Mouse (Mus musculus) liver, adult 2 months (tissue): ENCODE data around the gene Lgsn. TPM values are rescaled to one million over a fixed set of nuclear protein-coding genes. Genes with fewer than 3 reads are reported as not detected.

ENCODE experiments used
- DNase-seq: peaks from one replicate; pipeline ENCODE4 v3.0.0-alpha.2; 2011; ENCODE audit warnings: low read depth, low spot score; ENCODE audit errors: extremely low read depth
- H3K27ac ChIP-seq: fragments of 200-500 bp; replicated peaks from 2 replicates; pipeline ENCODE4 v1.5.1; 2012; ENCODE audit warnings: low read depth, mild to moderate bottlenecking, control low read depth, inconsistent platforms, low read length; ENCODE audit not compliant: insufficient read depth
- H3K27me3 ChIP-seq: fragments of 200-500 bp; 2 replicates; pipeline ENCODE4 v1.6.1; 2012; ENCODE audit warnings: mild to moderate bottlenecking, moderate library complexity, low read length, inconsistent platforms; ENCODE audit not compliant: control insufficient read depth, insufficient read depth
- H3K36me3 ChIP-seq: fragments of 200-500 bp; 2 replicates; pipeline ENCODE4 v1.6.1; 2012; ENCODE audit warnings: low read length, inconsistent platforms; ENCODE audit not compliant: control insufficient read depth, insufficient read depth
- H3K4me1 ChIP-seq: fragments of 200-500 bp; 2 replicates; pipeline ENCODE4 v1.6.1; 2011; ENCODE audit warnings: low read length; ENCODE audit not compliant: control insufficient read depth, insufficient read depth
- H3K4me3 ChIP-seq: fragments of 200-500 bp; 2 replicates; pipeline ENCODE4 v1.5.1; 2011; ENCODE audit warnings: low read depth, mild to moderate bottlenecking, control low read depth, low read length, moderate library complexity; ENCODE audit not compliant: insufficient read depth
- H3K79me2 ChIP-seq: fragments of 200-500 bp; 2 replicates; pipeline ENCODE4 v1.6.1; 2012; ENCODE audit warnings: inconsistent platforms, mild to moderate bottlenecking, low read length, moderate library complexity; ENCODE audit not compliant: control insufficient read depth, insufficient read depth
- H3K9ac ChIP-seq: fragments of 200-500 bp; 2 replicates; pipeline ENCODE4 v1.6.1; 2012; ENCODE audit warnings: low read depth, mild to moderate bottlenecking, control low read depth, inconsistent platforms, low read length
- CTCF ChIP-seq: fragments of 200-500 bp; IDR thresholded peaks from 2 replicates; pipeline ENCODE4 v1.5.1; 2011; ENCODE audit warnings: low read depth, low read length, control low read depth
- POLR2A ChIP-seq: fragments of 200-500 bp; IDR thresholded peaks from 2 replicates; pipeline ENCODE4 v1.6.1; 2011; ENCODE audit warnings: low read length, control low read depth; ENCODE audit not compliant: insufficient read depth; ENCODE audit errors: extremely low read depth
- WGBS: fragments of 180-500 bp; shearing (Covaris S2); methylation state at CpG from one replicate; pipeline ENCODE4 v1.1.7; 2018; 5-methylcytosine and 5-hydroxymethylcytosine counted together
- polyA plus RNA-seq: library from polyadenylated mRNA; depleted of rRNA; stranded (reverse); fragments of >200 nt; gene quantifications from 2 replicates; pipeline ENCODE4 v1.2.3, GENCODE M21; 2012; rRNA removed
- total RNA-seq: library from RNA; depleted of rRNA; stranded (reverse); fragments of >200 nt; gene quantifications from 2 replicates; pipeline ENCODE4 v1.2.3, GENCODE M21; 2014; rRNA removed

Lgsn gene
- not detected in 2 replicates for total RNA-seq
- polyA plus RNA-seq: not detected in 2 replicates

- no peak for TF ChIP-seq POLR2A
- no peak for TF ChIP-seq CTCF
- Histone ChIP-seq H3K4me1 (no peaks in the 10 kb centered on the region), H3K27ac (no peak within 1 kb of the TSS), H3K9ac (no peak within 1 kb of the TSS), H3K79me2 (no peaks in the 10 kb centered on the region), H3K36me3 (no peaks in the 10 kb centered on the region), H3K4me3 (no peak within 1 kb of the TSS), H3K27me3 (no peaks in the 10 kb centered on the region)
- no peak for DNase-seq
- 77% methylated on average over 5 of the region's 5 CpGs for WGBS
These were observed at the start of gene Lgsn for GRCm38 (mm10) chr1:31176101-31176500. TSS of gene Lgsn (plus strand) at chr1:31176401.

- no peak for DNase-seq
- Histone ChIP-seq H3K27me3 (no peaks in the 10 kb centered on the region), H3K9ac (no peak overlapping the region), H3K4me1 (no peaks in the 10 kb centered on the region), H3K36me3 (no peaks in the 10 kb centered on the region), H3K4me3 (no peak overlapping the region), H3K79me2 (no peaks in the 10 kb centered on the region), H3K27ac (no peak overlapping the region)
- no peak for TF ChIP-seq POLR2A
- TF ChIP-seq CTCF: no peak
- 84% methylated on average over 3 of the region's 3 CpGs for WGBS
These were observed 37.8 kb upstream of the Lgsn start for GRCm38 (mm10) chr1:31138387-31138786.

- Histone ChIP-seq H3K79me2 (no peaks in the 10 kb centered on the region), H3K4me3 (no peak overlapping the region), H3K4me1 (no peaks in the 10 kb centered on the region), H3K9ac (no peak overlapping the region), H3K36me3 (no peaks in the 10 kb centered on the region), H3K27me3 (no peaks in the 10 kb centered on the region), H3K27ac (no peak overlapping the region)
- WGBS: 34% methylated on average over 8 of the region's 8 CpGs
- TF ChIP-seq CTCF (no peak), POLR2A (no peak)
- peak; percentile 3 for DNase-seq
These were observed 33.7 kb upstream of the Lgsn start for GRCm38 (mm10) chr1:31142288-31143094.

GRCm38 (mm10) chr1:31143571-31143970 is 32.6 kb upstream of the Lgsn start:
- 80% methylated on average over 2 of the region's 2 CpGs for WGBS
- Histone ChIP-seq H3K9ac (no peak overlapping the region), H3K4me3 (no peak overlapping the region), H3K4me1 (no peaks in the 10 kb centered on the region), H3K36me3 (no peaks in the 10 kb centered on the region), H3K79me2 (no peaks in the 10 kb centered on the region), H3K27me3 (no peaks in the 10 kb centered on the region), H3K27ac (no peak overlapping the region)
- DNase-seq: no peak
- TF ChIP-seq CTCF (no peak), POLR2A (no peak)

- H3K27ac ChIP-seq: no peak overlapping the region
- DNase-seq: no peak
- no peaks in the 10 kb centered on the region for H3K27me3 ChIP-seq
- H3K4me1 ChIP-seq: no peaks in the 10 kb centered on the region
- no peak overlapping the region for H3K4me3 ChIP-seq
- no peaks in the 10 kb centered on the region for H3K79me2 ChIP-seq
- no peaks in the 10 kb centered on the region for H3K36me3 ChIP-seq
- WGBS: 67% methylated on average over 6 of the region's 6 CpGs
- no peak overlapping the region for H3K9ac ChIP-seq
- TF ChIP-seq CTCF: no peak
- TF ChIP-seq POLR2A: no peak
These were observed 26.5 kb upstream of the Lgsn start for GRCm38 (mm10) chr1:31149671-31150070.

- Histone ChIP-seq H3K79me2 (no peaks in the 10 kb centered on the region), H3K4me1 (no peaks in the 10 kb centered on the region), H3K27ac (no peak overlapping the region), H3K4me3 (no peak overlapping the region), H3K27me3 (no peaks in the 10 kb centered on the region), H3K9ac (no peak overlapping the region), H3K36me3 (no peaks in the 10 kb centered on the region)
- no peak for TF ChIP-seq CTCF
- no peak for TF ChIP-seq POLR2A
- no peak for DNase-seq
- 62% methylated on average over 3 of the region's 3 CpGs for WGBS
These were observed 25.7 kb upstream of the Lgsn start for GRCm38 (mm10) chr1:31150546-31150945.
